Mouse (Mus musculus) limb, embryonic 10.5 days (tissue): ENCODE data around the gene Xpo6. TPM values are rescaled to one million over a fixed set of nuclear protein-coding genes. Genes with fewer than 3 reads are reported as not detected.
A peak's percentile ranks its signal among the peaks of the same experiment; 100 is the strongest.

Source experiments
- DNase-seq: peaks from one replicate; pipeline ENCODE4 v3.0.0-alpha.2; 2017; ENCODE audit warnings: low spot score
- H3K27ac ChIP-seq: fragments of 300-500 bp; sonication (generic); 2 replicates; pipeline ENCODE4 v1.5.1; 2016; ENCODE audit warnings: mild to moderate bottlenecking
- H3K27me3 ChIP-seq: fragments of 300-500 bp; sonication (generic); 2 replicates; pipeline ENCODE4 v1.6.1; 2016; ENCODE audit warnings: low read depth, mild to moderate bottlenecking; ENCODE audit not compliant: poor library complexity, severe bottlenecking
- H3K36me3 ChIP-seq: fragments of 300-500 bp; sonication (generic); 2 replicates; pipeline ENCODE4 v1.6.1; 2016; ENCODE audit warnings: mild to moderate bottlenecking, moderate library complexity
- H3K4me1 ChIP-seq: fragments of 300-500 bp; sonication (generic); 2 replicates; pipeline ENCODE4 v1.6.1; 2016
- H3K4me3 ChIP-seq: fragments of 300-500 bp; sonication (generic); 2 replicates; pipeline ENCODE4 v1.5.1; 2016; ENCODE audit warnings: mild to moderate bottlenecking, moderate library complexity
- H3K9me3 ChIP-seq: fragments of 300-500 bp; sonication (generic); replicated peaks from 2 replicates; pipeline ENCODE4 v1.6.1; 2016; ENCODE audit warnings: mild to moderate bottlenecking
- WGBS: fragments of 180-500 bp; shearing (Covaris S2); methylation state at CpG from one replicate; pipeline ENCODE4 v1.1.7; 2016; 5-methylcytosine and 5-hydroxymethylcytosine counted together
- polyA plus RNA-seq: library from polyadenylated mRNA; unstranded; fragments of >200 nt; fragmentation: Nextera tagmentation; extraction: Ambion mirVana; gene quantifications from 2 replicates; pipeline ENCODE4 v1.2.1, GENCODE M21; 2016

Gene Xpo6
- polyA plus RNA-seq, 1 experiment from 2014 or later: 80.1 TPM

GRCm38 (mm10) chr7:126183583-126183982, 16.7 kb downstream of the Xpo6 start:
- no peak for DNase-seq
- 0 out of 2 replicates have a peak, but pooled peaks cover 5% of the 10 kb centered on the region for H3K36me3 ChIP-seq
- H3K4me3 ChIP-seq: no peak overlapping the region
- H3K9me3 ChIP-seq: no peaks in the 10 kb centered on the region
- 86% methylated on average over 1 of the region's 1 CpGs for WGBS
- peaks cover 43% of the 10 kb centered on the region for H3K4me1 ChIP-seq
- H3K27me3 ChIP-seq: no peaks in the 10 kb centered on the region
- H3K27ac ChIP-seq: no peak overlapping the region

GRCm38 (mm10) chr7:126181487-126181886, 18.8 kb downstream of the Xpo6 start:
- Histone ChIP-seq H3K27ac (no peak overlapping the region), H3K9me3 (no peaks in the 10 kb centered on the region), H3K4me3 (no peak overlapping the region), H3K27me3 (no peaks in the 10 kb centered on the region), H3K36me3 (0 out of 2 replicates have a peak, but pooled peaks cover 2% of the 10 kb centered on the region), H3K4me1 (peaks cover 43% of the 10 kb centered on the region)
- no peak for DNase-seq

GRCm38 (mm10) chr7:126180956-126181355, 19.3 kb downstream of the Xpo6 start:
- Histone ChIP-seq H3K27ac (0 out of 2 replicates have a peak overlapping the region, but pooled peaks have one; percentile 27), H3K27me3 (no peaks in the 10 kb centered on the region), H3K36me3 (0 out of 2 replicates have a peak, but pooled peaks cover 2% of the 10 kb centered on the region), H3K4me1 (peaks cover 43% of the 10 kb centered on the region), H3K4me3 (no peak overlapping the region), H3K9me3 (no peaks in the 10 kb centered on the region)
- DNase-seq: no peak
- WGBS: 54% methylated on average over 3 of the region's 3 CpGs

- Histone ChIP-seq H3K27ac (no peak overlapping the region), H3K4me3 (no peak overlapping the region), H3K27me3 (no peaks in the 10 kb centered on the region), H3K9me3 (no peaks in the 10 kb centered on the region), H3K36me3 (peaks cover 6% of the 10 kb centered on the region), H3K4me1 (peaks cover 36% of the 10 kb centered on the region)
- no peak for DNase-seq
These were observed 21.5 kb downstream of the Xpo6 start for GRCm38 (mm10) chr7:126178804-126179203.

GRCm38 (mm10) chr7:126175999-126176398, 24.3 kb downstream of the Xpo6 start:
- 91% methylated on average over 12 of the region's 12 CpGs for WGBS
- H3K27me3 ChIP-seq: no peaks in the 10 kb centered on the region
- H3K4me3 ChIP-seq: no peak overlapping the region
- no peak for DNase-seq
- H3K4me1 ChIP-seq: peaks cover 25% of the 10 kb centered on the region
- H3K27ac ChIP-seq: no peak overlapping the region
- peaks cover 30% of the 10 kb centered on the region for H3K36me3 ChIP-seq
- no peaks in the 10 kb centered on the region for H3K9me3 ChIP-seq

GRCm38 (mm10) chr7:126175456-126175855, 24.8 kb downstream of the Xpo6 start:
- Histone ChIP-seq H3K27ac (no peak overlapping the region), H3K36me3 (peaks cover 35% of the 10 kb centered on the region), H3K4me1 (peaks cover 19% of the 10 kb centered on the region), H3K9me3 (no peaks in the 10 kb centered on the region), H3K27me3 (no peaks in the 10 kb centered on the region), H3K4me3 (no peak overlapping the region)
- no peak for DNase-seq
- 89% methylated on average over 7 of the region's 7 CpGs for WGBS

GRCm38 (mm10) chr7:126174863-126175262, 25.4 kb downstream of the Xpo6 start:
- DNase-seq: no peak
- H3K9me3 ChIP-seq: no peaks in the 10 kb centered on the region
- peaks cover 13% of the 10 kb centered on the region for H3K4me1 ChIP-seq
- no peak overlapping the region for H3K27ac ChIP-seq
- 90% methylated on average over 2 of the region's 2 CpGs for WGBS
- H3K4me3 ChIP-seq: no peak overlapping the region
- H3K36me3 ChIP-seq: peaks cover 38% of the 10 kb centered on the region
- H3K27me3 ChIP-seq: no peaks in the 10 kb centered on the region

- no peak for DNase-seq
- Histone ChIP-seq H3K4me3 (no peak overlapping the region), H3K9me3 (no peaks in the 10 kb centered on the region), H3K27ac (no peak overlapping the region), H3K4me1 (0 out of 2 replicates have a peak, but pooled peaks cover 8% of the 10 kb centered on the region), H3K36me3 (peaks cover 63% of the 10 kb centered on the region), H3K27me3 (no peaks in the 10 kb centered on the region)
- WGBS: 97% methylated on average over 3 of the region's 3 CpGs
These were observed 28.3 kb downstream of the Xpo6 start for GRCm38 (mm10) chr7:126172001-126172400.

- no peaks in the 10 kb centered on the region for H3K9me3 ChIP-seq
- H3K4me1 ChIP-seq: 0 out of 2 replicates have a peak, but pooled peaks cover 8% of the 10 kb centered on the region
- peaks cover 88% of the 10 kb centered on the region for H3K36me3 ChIP-seq
- no peak overlapping the region for H3K4me3 ChIP-seq
- H3K27me3 ChIP-seq: no peaks in the 10 kb centered on the region
- no peak for DNase-seq
- H3K27ac ChIP-seq: no peak overlapping the region
- 94% methylated on average over 6 of the region's 6 CpGs for WGBS
These were observed 31.7 kb downstream of the Xpo6 start for GRCm38 (mm10) chr7:126168584-126168983.

GRCm38 (mm10) chr7:126167426-126167825, 32.9 kb downstream of the Xpo6 start:
- no peaks in the 10 kb centered on the region for H3K9me3 ChIP-seq
- no peak overlapping the region for H3K27ac ChIP-seq
- H3K36me3 ChIP-seq: peaks cover 77% of the 10 kb centered on the region
- no peak for DNase-seq
- 43% methylated on average over 3 of the region's 3 CpGs for WGBS
- H3K27me3 ChIP-seq: no peaks in the 10 kb centered on the region
- H3K4me3 ChIP-seq: no peak overlapping the region
- 0 out of 2 replicates have a peak, but pooled peaks cover 8% of the 10 kb centered on the region for H3K4me1 ChIP-seq

- H3K27ac ChIP-seq: no peak overlapping the region
- no peaks in the 10 kb centered on the region for H3K27me3 ChIP-seq
- DNase-seq: no peak
- no peaks in the 10 kb centered on the region for H3K9me3 ChIP-seq
- 0 out of 2 replicates have a peak, but pooled peaks cover 8% of the 10 kb centered on the region for H3K4me1 ChIP-seq
- H3K4me3 ChIP-seq: no peak overlapping the region
- peaks cover 70% of the 10 kb centered on the region for H3K36me3 ChIP-seq
These were observed 33.7 kb downstream of the Xpo6 start for GRCm38 (mm10) chr7:126166571-126166970.

- Histone ChIP-seq H3K9me3 (no peaks in the 10 kb centered on the region), H3K36me3 (peaks cover 72% of the 10 kb centered on the region), H3K27ac (no peak overlapping the region), H3K4me3 (no peak overlapping the region), H3K4me1 (no peaks in the 10 kb centered on the region), H3K27me3 (no peaks in the 10 kb centered on the region)
- no peak for DNase-seq
- 86% methylated on average over 3 of the region's 3 CpGs for WGBS
These were observed 42.1 kb downstream of the Xpo6 start for GRCm38 (mm10) chr7:126158238-126158637.

GRCm38 (mm10) chr7:126155746-126156145, 44.6 kb downstream of the Xpo6 start:
- peaks cover 91% of the 10 kb centered on the region for H3K36me3 ChIP-seq
- H3K27ac ChIP-seq: no peak overlapping the region
- H3K9me3 ChIP-seq: no peaks in the 10 kb centered on the region
- H3K4me1 ChIP-seq: no peaks in the 10 kb centered on the region
- H3K4me3 ChIP-seq: no peak overlapping the region
- 83% methylated on average over 1 of the region's 1 CpGs for WGBS
- H3K27me3 ChIP-seq: no peaks in the 10 kb centered on the region
- DNase-seq: no peak

GRCm38 (mm10) chr7:126154731-126155130, 45.6 kb downstream of the Xpo6 start:
- Histone ChIP-seq H3K36me3 (peaks cover 90% of the 10 kb centered on the region), H3K27me3 (no peaks in the 10 kb centered on the region), H3K9me3 (no peaks in the 10 kb centered on the region), H3K4me1 (no peaks in the 10 kb centered on the region), H3K27ac (no peak overlapping the region), H3K4me3 (no peak overlapping the region)
- WGBS: 86% methylated on average over 5 of the region's 5 CpGs
- no peak for DNase-seq
